Comparison of ENCODE assay signal across 8 mouse cellular contexts in genomic region chr11:101315082-101315650, GRCm38 (mm10). TPM values are rescaled to one million over a fixed set of nuclear protein-coding genes. Genes with fewer than 3 reads are reported as not detected.
DNase-seq lines count a peak whose midpoint lies in the region; ATAC-seq and TF ChIP-seq lines count a peak whose summit lies in the region.

No protein-coding gene starts in this region.

- intact Hi-C loops in heart, postnatal 25 days (cut with DNase I): no loop called here

- no peaks in the 10 kb centered on the region for H3K27me3 ChIP-seq in heart, embryonic 15.5 days
- no peaks in the 10 kb centered on the region for H3K27me3 ChIP-seq in MEL (ENCODE audit: control insufficient read depth in 1 of 2, insufficient read depth in 2 of 2, low read length in 2 of 2)
- no peaks in the 10 kb centered on the region for H3K27me3 ChIP-seq in hindbrain, embryonic 11.5 days (ENCODE audit: control insufficient read depth, insufficient read depth, low read length)
- no peaks in the 10 kb centered on the region for H3K27me3 ChIP-seq in midbrain, embryonic 11.5 days (ENCODE audit: control insufficient read depth, insufficient read depth, low read length)

- no peak for TF ChIP-seq CTCF in MEL (IDR thresholded peaks at IDR 0.05 in 2 of 3, conservative IDR thresholded peaks at IDR 0.05 in 1 of 3; ENCODE audit: control insufficient read depth in 1 of 3, insufficient read depth in 1 of 3, low read depth in 2 of 3, low read length in 3 of 3, poor library complexity in 1 of 3, severe bottlenecking in 1 of 3)

- DNase-seq in heart, postnatal 25 days (ENCODE audit: low spot score): no peak
- DNase-seq in MEL (ENCODE audit: low read depth, low spot score): no peak
- DNase-seq in hindbrain, embryonic 11.5 days (ENCODE audit: low spot score): no peak
- DNase-seq in midbrain, embryonic 11.5 days (ENCODE audit: low spot score, missing footprints): peak; percentile 82
- no peak for DNase-seq in spleen, adult 18-20 months
- DNase-seq in frontal cortex, postnatal 25 days (ENCODE audit: low spot score in 2 of 2): no peak
- DNase-seq in ovary, postnatal 10 days (ENCODE audit: low spot score): no peak

- H3K4me1 ChIP-seq in heart, embryonic 15.5 days (replicated peaks): peaks cover 17% of the 10 kb centered on the region
- peaks cover 22 to 32% of the 10 kb centered on the region in 2 experiments for H3K4me1 ChIP-seq in MEL (ENCODE audit: control insufficient read depth in 1 of 2, insufficient read depth in 2 of 2, low read length in 2 of 2)
- H3K4me1 ChIP-seq in hindbrain, embryonic 11.5 days (replicated peaks; ENCODE audit: control insufficient read depth, insufficient read depth, low read length): no peaks in the 10 kb centered on the region
- H3K4me1 ChIP-seq in midbrain, embryonic 11.5 days (ENCODE audit: control insufficient read depth, insufficient read depth, low read length): peaks cover 10% of the 10 kb centered on the region

- peaks cover 23% of the 10 kb centered on the region for H3K36me3 ChIP-seq in heart, embryonic 15.5 days
- H3K36me3 ChIP-seq in MEL (ENCODE audit: control insufficient read depth in 1 of 2, insufficient read depth in 2 of 2, low read length in 2 of 2): peaks cover 25 to 48% of the 10 kb centered on the region in 2 experiments
- H3K36me3 ChIP-seq in hindbrain, embryonic 11.5 days (ENCODE audit: control insufficient read depth, insufficient read depth, low read length): peaks cover 2% of the 10 kb centered on the region
- peaks cover 4% of the 10 kb centered on the region for H3K36me3 ChIP-seq in midbrain, embryonic 11.5 days (ENCODE audit: control insufficient read depth, insufficient read depth, low read length)

- H3K9me3 ChIP-seq in heart, embryonic 15.5 days (replicated peaks): no peaks in the 10 kb centered on the region
- H3K9me3 ChIP-seq in MEL (replicated peaks; ENCODE audit: insufficient read depth, low read length): no peaks in the 10 kb centered on the region
- H3K9me3 ChIP-seq in hindbrain, embryonic 11.5 days (ENCODE audit: control insufficient read depth, low read length): no peaks in the 10 kb centered on the region
- H3K9me3 ChIP-seq in midbrain, embryonic 11.5 days (ENCODE audit: control insufficient read depth, low read length): no peaks in the 10 kb centered on the region

- peaks cover 33% of the 10 kb centered on the region for H3K79me2 ChIP-seq in MEL (ENCODE audit: control insufficient read depth, insufficient read depth, low read length, poor library complexity)

- TF ChIP-seq EP300 in MEL (IDR thresholded peaks at IDR 0.05; ENCODE audit: low read depth in 1 of 2, low read length in 2 of 2): no peak

- TF ChIP-seq POLR2A in MEL (IDR thresholded peaks at IDR 0.05; ENCODE audit: control insufficient read depth in 1 of 2, insufficient read depth in 1 of 2, low read depth in 1 of 2, low read length in 2 of 2, poor library complexity in 1 of 2): no peak

- H3K4me3 ChIP-seq in heart, embryonic 15.5 days: peak overlapping the region; percentile 86
- peak overlapping the region; percentile 94 to 96 for H3K4me3 ChIP-seq in MEL (ENCODE audit: control insufficient read depth in 1 of 2, insufficient read depth in 1 of 2, low read depth in 2 of 2, low read length in 2 of 2)
- peak overlapping the region; percentile 78 for H3K4me3 ChIP-seq in hindbrain, embryonic 11.5 days (ENCODE audit: low read depth, low read length)
- H3K4me3 ChIP-seq in midbrain, embryonic 11.5 days (ENCODE audit: low read depth, low read length): peak overlapping the region; percentile 88

- H3K4me2 ChIP-seq in heart, embryonic 15.5 days: peak overlapping the region; percentile 96
- H3K4me2 ChIP-seq in hindbrain, embryonic 11.5 days (replicated peaks; ENCODE audit: low read depth, low read length): peak overlapping the region; percentile 91
- H3K4me2 ChIP-seq in midbrain, embryonic 11.5 days: peak overlapping the region; percentile 72

- peak overlapping the region; percentile 78 for H3K27ac ChIP-seq in heart, embryonic 15.5 days
- H3K27ac ChIP-seq in MEL (ENCODE audit: control insufficient read depth, low read depth, low read length): peak overlapping the region; percentile 100
- 0 out of 2 replicates have a peak overlapping the region, but pooled peaks have one; percentile 72 for H3K27ac ChIP-seq in hindbrain, embryonic 11.5 days (ENCODE audit: low read depth, low read length)
- H3K27ac ChIP-seq in midbrain, embryonic 11.5 days (ENCODE audit: low read depth, low read length): no peak overlapping the region; the same call in 1 of the 2 replicates

- TF ChIP-seq RAD21 in MEL (IDR thresholded peaks at IDR 0.05; ENCODE audit: low read depth, low read length): no peak

- ATAC-seq in heart, embryonic 15.5 days (replicated peaks; ENCODE audit: insufficient number of reproducible peaks, insufficient read depth, low FRiP score, low read depth): no peak
- no peak for ATAC-seq in hindbrain, embryonic 11.5 days (ENCODE audit: low FRiP score)
- ATAC-seq in midbrain, embryonic 11.5 days (ENCODE audit: low FRiP score): no peak

- peak overlapping the region; percentile 92 for H3K9ac ChIP-seq in heart, embryonic 15.5 days
- peak overlapping the region; percentile 97 for H3K9ac ChIP-seq in MEL (ENCODE audit: control insufficient read depth, low read depth, low read length, poor library complexity, severe bottlenecking)
- peak overlapping the region; percentile 95 for H3K9ac ChIP-seq in hindbrain, embryonic 11.5 days (ENCODE audit: low read depth, low read length)
- peak overlapping the region; percentile 91 for H3K9ac ChIP-seq in midbrain, embryonic 11.5 days (ENCODE audit: low read length)

- 82% methylated on average over 8 of the region's 8 CpGs for WGBS in heart, embryonic 15.5 days
- WGBS in hindbrain, embryonic 11.5 days: 81% methylated on average over 8 of the region's 8 CpGs
- WGBS in midbrain, embryonic 11.5 days: 83% methylated on average over 8 of the region's 8 CpGs

TF ChIP-seq in MEL, 35 proteins besides CTCF, POLR2A, EP300 and RAD21 (continues in another document):
- no peak for TF ChIP-seq BHLHE40 (IDR thresholded peaks at IDR 0.05; ENCODE audit: borderline replicate concordance, low read depth, low read length)
- TF ChIP-seq CHD1 (IDR thresholded peaks at IDR 0.05; ENCODE audit: low read depth, low read length): 0 out of 2 replicates have a peak, but pooled peaks have one; percentile 42
- TF ChIP-seq MAFK (IDR thresholded peaks at IDR 0.05; ENCODE audit: borderline replicate concordance, low read depth, low read length): no peak
- TF ChIP-seq CHD2 (IDR thresholded peaks at IDR 0.05; ENCODE audit: low read length): no peak
- TF ChIP-seq NRF1 (IDR thresholded peaks at IDR 0.05; ENCODE audit: insufficient read depth, low read depth, low read length, poor library complexity, severe bottlenecking): no peak
- TF ChIP-seq TBP (IDR thresholded peaks at IDR 0.05; ENCODE audit: low read depth, low read length): no peak
- no peak for TF ChIP-seq SIN3A (IDR thresholded peaks at IDR 0.05; ENCODE audit: low read length)

RNA-seq across cellular contexts. Expression of gene Psme3, which starts 0.8 kb away (rescaled TPM):
- polyA plus RNA-seq in heart, embryonic 15.5 days (2015; fragmentation: Nextera tagmentation; extraction: Ambion mirVana): 89.2 and 109 TPM in 2 replicates
- 10 to 100 TPM; 80.6 to 88.8 TPM for total RNA-seq in heart, postnatal 25 days (2021)
- total RNA-seq in MEL (2012; rRNA removed): 129 and 139 TPM in 2 replicates
- polyA plus RNA-seq in MEL (2012; ENCODE audit: insufficient read depth in 1 of 2, insufficient read length in 2 of 2, low read depth in 1 of 2, low replicate concordance in 2 of 2, missing spikeins in 1 of 2): 100 to 1,000 TPM; 369 to 446 TPM
- 138 and 143 TPM in 2 replicates for polyA plus RNA-seq in hindbrain, embryonic 11.5 days (2014; fragmentation: Nextera tagmentation; extraction: Ambion mirVana)
- 146 and 154 TPM in 2 replicates for polyA plus RNA-seq in midbrain, embryonic 11.5 days (2014; fragmentation: Nextera tagmentation; extraction: Ambion mirVana)

RNA-seq across cellular contexts. Expression of gene Aoc2, which starts 9.7 kb away (rescaled TPM):
- 0.43 and 0.95 TPM in 2 replicates for polyA plus RNA-seq in heart, embryonic 15.5 days (2015; fragmentation: Nextera tagmentation; extraction: Ambion mirVana)
- 1 to 10 TPM; 1.8 to 2.2 TPM for total RNA-seq in heart, postnatal 25 days (2021)
- total RNA-seq in MEL (2012; rRNA removed): 9.1 and 12.1 TPM in 2 replicates
- polyA plus RNA-seq in MEL (2012; ENCODE audit: insufficient read depth in 1 of 2, insufficient read length in 2 of 2, low read depth in 1 of 2, low replicate concordance in 2 of 2, missing spikeins in 1 of 2): 10 to 100 TPM in 1 of 2 experiments, not detected in 1; 21.1 TPM
- polyA plus RNA-seq in hindbrain, embryonic 11.5 days (2014; fragmentation: Nextera tagmentation; extraction: Ambion mirVana): 1.4 and 1.8 TPM in 2 replicates
- 1.3 and 1.4 TPM in 2 replicates for polyA plus RNA-seq in midbrain, embryonic 11.5 days (2014; fragmentation: Nextera tagmentation; extraction: Ambion mirVana)

RNA-seq across cellular contexts. Expression of gene Becn1, which starts 13.1 kb away (rescaled TPM):
- polyA plus RNA-seq in heart, embryonic 15.5 days (2015; fragmentation: Nextera tagmentation; extraction: Ambion mirVana): 114 and 145 TPM in 2 replicates
- total RNA-seq in heart, postnatal 25 days (2021): 100 to 1,000 TPM in 1 of 2 experiments, 10 to 100 TPM in 1; 92.8 to 102 TPM
- 167 and 181 TPM in 2 replicates for total RNA-seq in MEL (2012; rRNA removed)
- polyA plus RNA-seq in MEL (2012; ENCODE audit: insufficient read depth in 1 of 2, insufficient read length in 2 of 2, low read depth in 1 of 2, low replicate concordance in 2 of 2, missing spikeins in 1 of 2): 100 to 1,000 TPM in 1 of 2 experiments, not detected in 1; 122 TPM
- 166 and 178 TPM in 2 replicates for polyA plus RNA-seq in hindbrain, embryonic 11.5 days (2014; fragmentation: Nextera tagmentation; extraction: Ambion mirVana)
- 163 and 179 TPM in 2 replicates for polyA plus RNA-seq in midbrain, embryonic 11.5 days (2014; fragmentation: Nextera tagmentation; extraction: Ambion mirVana)

RNA-seq across cellular contexts. Expression of gene Aoc3, which starts 15.2 kb away (rescaled TPM):
- polyA plus RNA-seq in heart, embryonic 15.5 days (2015; fragmentation: Nextera tagmentation; extraction: Ambion mirVana): 1.9 and 2.7 TPM in 2 replicates
- total RNA-seq in heart, postnatal 25 days (2021): 10 to 100 TPM; 13.9 to 18.5 TPM
- total RNA-seq in MEL (2012; rRNA removed): 0.62 and 0.69 TPM in 2 replicates
- 1 to 10 TPM in 1 of 2 experiments, not detected in 1; 2.2 TPM for polyA plus RNA-seq in MEL (2012; ENCODE audit: insufficient read depth in 1 of 2, insufficient read length in 2 of 2, low read depth in 1 of 2, low replicate concordance in 2 of 2, missing spikeins in 1 of 2)
- 0.10 TPM in 1 of 2 replicates, not detected in the other for polyA plus RNA-seq in hindbrain, embryonic 11.5 days (2014; fragmentation: Nextera tagmentation; extraction: Ambion mirVana)
- polyA plus RNA-seq in midbrain, embryonic 11.5 days (2014; fragmentation: Nextera tagmentation; extraction: Ambion mirVana): not detected in 2 replicates

RNA-seq across cellular contexts. Expression of gene Coa3, which starts 36.3 kb away (rescaled TPM):
- 151 and 169 TPM in 2 replicates for polyA plus RNA-seq in heart, embryonic 15.5 days (2015; fragmentation: Nextera tagmentation; extraction: Ambion mirVana)
- 10 to 100 TPM; 89.0 to 96.9 TPM for total RNA-seq in heart, postnatal 25 days (2021)
- total RNA-seq in MEL (2012; rRNA removed): 294 and 325 TPM in 2 replicates
- 100 to 1,000 TPM in 1 of 2 experiments, not detected in 1; 120 TPM for polyA plus RNA-seq in MEL (2012; ENCODE audit: insufficient read depth in 1 of 2, insufficient read length in 2 of 2, low read depth in 1 of 2, low replicate concordance in 2 of 2, missing spikeins in 1 of 2)
- polyA plus RNA-seq in hindbrain, embryonic 11.5 days (2014; fragmentation: Nextera tagmentation; extraction: Ambion mirVana): 213 and 217 TPM in 2 replicates
- polyA plus RNA-seq in midbrain, embryonic 11.5 days (2014; fragmentation: Nextera tagmentation; extraction: Ambion mirVana): 213 and 220 TPM in 2 replicates
